Mouse (Mus musculus) 3T3-L1 (cell line): Measurements from ENCODE around the gene Ggcx.

Experiments
- DNase-seq: peaks from one replicate; pipeline ENCODE4 v3.0.0-alpha.2; 2015; ENCODE audit warnings: low read depth, low spot score

Ggcx gene

DNA sequence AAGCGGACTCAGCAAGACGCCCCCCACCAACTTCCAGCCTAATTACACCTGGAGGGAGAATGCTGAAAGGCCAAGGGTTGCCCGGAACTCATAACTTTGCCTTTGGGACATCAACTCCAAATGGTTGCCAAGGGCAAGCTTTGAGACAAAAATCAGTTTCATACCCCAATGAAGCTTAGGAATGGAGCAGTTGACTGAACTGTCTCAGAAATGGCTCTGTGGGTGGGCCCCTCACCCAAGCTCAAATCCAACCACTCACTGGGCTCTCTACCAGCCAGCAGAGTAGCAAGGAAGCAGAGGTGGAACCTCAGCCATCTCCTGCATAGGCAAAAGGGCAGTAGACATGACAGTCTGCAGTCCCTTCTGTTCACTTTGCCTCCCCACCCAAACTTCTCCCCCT lies 26.3 kb upstream of the Ggcx start:
- DNase-seq: no peak

GRCm38 (mm10) chr6:72388266-72388665 lies 25.8 kb upstream of the Ggcx start:
- DNase-seq: no peak

GRCm38 (mm10) chr6:72388791-72389329 lies 25.2 kb upstream of the Ggcx start:
- no peak for DNase-seq

- DNase-seq: no peak
Observed at GRCm38 (mm10) chr6:72389471-72389940, 24.6 kb upstream of the Ggcx start.

DNA sequence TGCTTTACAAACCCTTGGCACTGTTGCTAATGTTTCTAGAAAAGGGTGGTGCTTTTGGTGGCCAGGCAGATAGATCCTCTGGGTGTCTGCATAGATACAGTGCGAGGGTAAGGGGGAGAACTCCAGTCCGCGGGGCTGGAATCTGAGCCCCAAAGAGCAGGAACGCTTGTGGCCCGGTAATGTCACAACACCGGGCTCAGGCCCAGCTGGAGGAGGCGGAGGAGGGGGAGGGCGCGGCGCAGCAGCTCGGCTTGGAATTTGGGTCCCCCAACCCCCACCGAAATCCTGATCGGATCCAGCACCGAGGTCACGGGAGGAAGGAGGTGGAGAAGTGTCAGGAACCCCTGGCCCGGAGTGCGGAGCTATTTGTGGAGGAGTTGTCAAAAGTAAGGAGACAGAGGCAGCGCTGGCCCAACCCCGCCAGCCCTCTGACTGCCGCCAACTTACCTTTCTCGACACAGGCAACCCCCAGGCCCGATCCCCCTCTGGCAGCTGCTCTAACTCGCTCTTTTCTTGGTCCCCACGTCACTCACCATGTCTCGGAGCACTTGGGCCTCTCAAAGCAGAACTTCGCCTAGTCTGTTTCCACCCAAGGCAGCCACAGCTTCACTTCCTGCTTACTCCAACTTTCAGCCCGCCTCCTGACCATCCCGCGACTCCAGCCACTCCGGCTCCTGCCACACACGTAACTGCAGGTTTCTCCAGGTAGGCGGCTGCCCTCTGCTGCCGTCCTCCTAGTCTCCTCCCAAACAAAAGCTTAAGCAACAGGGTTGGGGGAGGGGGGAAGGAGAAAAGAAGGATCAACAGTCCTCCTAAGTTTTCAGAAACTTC lies 24.0 kb upstream of the Ggcx start, which contains the start of gene Vamp8:
Gene Vamp8 (minus strand): TSS at position 763 of the 831 bp plus-strand sequence.
- peak; percentile 76 for DNase-seq

DNA sequence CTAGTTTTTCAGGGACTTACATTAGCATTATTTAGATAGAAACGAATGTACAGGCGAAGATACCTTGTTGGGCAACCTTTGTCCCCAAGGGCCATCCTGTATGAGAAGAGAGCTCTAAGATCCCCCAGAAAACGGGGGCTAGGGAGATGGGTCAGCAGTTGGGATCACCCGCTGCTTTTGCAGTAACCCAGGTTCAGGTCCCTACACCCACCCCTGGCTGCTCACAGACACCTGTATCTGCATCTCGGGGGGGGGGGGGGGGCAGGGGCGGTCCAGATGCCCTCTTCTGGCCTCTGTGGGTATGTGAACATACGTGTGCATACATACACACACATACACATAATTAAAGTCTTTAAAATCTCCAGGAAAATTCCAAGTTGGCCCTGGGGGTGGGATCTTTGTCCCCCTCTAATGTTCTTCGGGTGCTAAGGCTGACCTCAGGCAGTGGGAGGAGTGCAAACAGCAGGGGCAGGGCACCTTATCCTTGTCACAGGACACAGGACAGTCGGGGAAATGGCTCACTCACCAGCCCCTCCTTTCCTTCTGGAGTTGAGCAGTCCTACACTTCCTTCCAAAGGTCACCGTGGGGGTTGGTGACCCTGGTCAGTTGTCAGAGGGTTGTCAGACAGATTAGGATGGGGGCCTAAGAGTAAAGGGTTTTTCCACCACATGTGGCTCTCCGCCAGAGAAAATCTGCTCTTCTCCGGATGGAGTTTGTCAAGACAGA lies 23.1 kb upstream of the Ggcx start:
- no peak for DNase-seq

- DNase-seq: no peak
Observed at GRCm38 (mm10) chr6:72392341-72392740, 21.8 kb upstream of the Ggcx start.

DNA sequence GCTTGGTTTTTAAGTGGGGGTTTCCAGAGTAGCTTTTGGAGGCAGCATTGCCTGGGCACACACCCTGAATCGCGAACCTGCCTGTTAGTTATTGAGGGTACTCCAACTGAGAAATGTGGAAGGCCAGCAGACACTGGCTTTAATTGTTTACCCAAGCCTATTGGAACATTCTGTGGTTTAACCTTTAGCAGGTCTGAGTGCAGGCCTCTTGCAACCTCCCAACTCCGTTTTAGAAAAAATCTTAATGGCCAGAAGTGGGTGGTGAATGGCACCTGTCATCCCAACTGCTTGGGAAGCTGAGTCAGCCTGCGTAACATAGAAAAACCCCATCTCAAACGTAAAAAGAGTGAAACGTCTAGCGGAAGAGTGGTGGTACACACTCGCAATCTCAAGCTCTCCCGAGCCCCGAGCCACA lies 17.3 kb upstream of the Ggcx start:
- DNase-seq: peak; percentile 20

DNA sequence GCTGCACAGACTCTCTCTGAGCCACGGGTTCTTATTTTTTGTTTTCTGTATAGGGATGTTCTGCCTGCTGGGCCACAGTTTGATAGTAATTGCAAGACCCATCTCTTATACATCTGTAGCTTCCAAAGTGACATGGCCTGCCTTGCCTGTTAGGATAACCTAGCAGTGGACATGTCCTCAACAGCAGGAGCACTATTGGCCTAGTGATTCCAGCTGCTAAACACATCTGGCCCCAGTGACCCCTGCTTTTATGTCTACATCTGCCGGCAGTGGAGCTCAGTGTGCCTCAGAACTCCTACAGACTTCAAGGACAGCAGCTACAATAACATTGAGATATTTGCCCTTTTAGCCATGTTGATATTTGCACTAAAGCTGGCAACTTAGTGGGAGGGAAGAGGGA lies 14.1 kb upstream of the Ggcx start:
- DNase-seq: no peak

DNA sequence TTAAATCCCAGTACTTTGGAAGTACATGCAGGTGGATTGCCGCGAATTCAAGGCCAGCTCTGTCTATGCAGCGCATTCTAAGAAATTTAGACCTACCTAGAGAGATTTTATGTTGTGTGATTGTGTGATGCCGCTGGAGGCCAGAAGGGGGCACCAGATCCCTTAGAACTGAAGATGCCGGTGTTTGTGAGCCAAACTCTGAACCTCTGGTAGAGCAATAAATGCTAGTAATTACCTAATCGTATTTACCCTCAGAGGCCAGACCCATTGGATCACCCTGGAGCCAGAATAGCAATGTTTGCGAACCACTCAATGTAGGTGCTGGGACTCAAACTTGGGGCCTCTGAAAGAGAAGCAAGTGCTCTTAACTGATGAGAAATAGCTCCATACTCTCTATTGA lies 12.2 kb upstream of the Ggcx start:
- peak; percentile 89 for DNase-seq

DNA sequence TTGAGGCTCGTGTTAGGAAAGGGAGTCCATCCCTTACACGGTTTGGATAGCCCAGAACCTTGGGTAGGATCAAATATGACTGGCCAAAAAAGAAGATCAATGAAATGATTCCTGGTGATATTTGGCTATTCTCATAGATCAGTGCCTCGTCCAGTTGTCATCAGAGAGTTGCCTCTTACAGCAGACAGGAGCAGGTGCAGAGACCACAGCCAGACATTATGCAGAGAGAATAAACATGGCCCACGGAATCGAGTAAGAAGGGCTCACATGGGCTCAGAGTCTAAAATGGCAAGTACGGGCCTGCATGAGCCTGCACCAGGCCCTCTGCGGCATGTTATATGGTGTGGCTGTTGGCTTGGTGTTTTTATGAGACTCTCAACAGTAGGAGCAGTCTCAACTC lies 8.8 kb upstream of the Ggcx start:
- DNase-seq: no peak

- peak; percentile 99 for DNase-seq
Observed at GRCm38 (mm10) chr6:72407119-72407518, 7.0 kb upstream of the Ggcx start.

DNA sequence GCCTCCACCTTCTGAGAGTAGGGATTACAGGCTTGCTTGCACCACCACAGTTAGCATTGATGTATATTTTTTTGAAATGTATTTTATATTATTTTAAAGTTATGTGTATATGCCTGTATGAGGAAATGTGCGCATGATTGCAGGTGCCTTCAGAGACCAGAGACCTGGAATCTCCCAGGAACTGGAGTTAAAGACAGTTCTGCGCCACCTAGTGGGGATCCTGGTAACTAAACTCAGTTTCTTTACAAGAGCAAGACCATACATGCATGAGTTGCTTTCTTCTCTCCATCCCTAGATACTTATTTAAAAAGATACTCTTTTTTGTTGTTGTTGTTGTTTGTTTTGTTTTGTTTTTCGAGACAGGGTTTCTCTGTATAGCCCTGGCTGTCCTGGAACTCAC lies 4.5 kb upstream of the Ggcx start:
- DNase-seq: peak; percentile 92

GRCm38 (mm10) chr6:72410003-72410402 lies 4.1 kb upstream of the Ggcx start:
- DNase-seq: no peak

GRCm38 (mm10) chr6:72410518-72410917 lies 3.6 kb upstream of the Ggcx start:
- no peak for DNase-seq

GRCm38 (mm10) chr6:72415181-72415580 lies 1.1 kb downstream of the Ggcx start:
- DNase-seq: no peak

- DNase-seq: no peak
Observed at GRCm38 (mm10) chr6:72415964-72416772, 2.1 kb downstream of the Ggcx start.

- no peak for DNase-seq
Observed at GRCm38 (mm10) chr6:72418279-72418678, 4.2 kb downstream of the Ggcx start.

DNA sequence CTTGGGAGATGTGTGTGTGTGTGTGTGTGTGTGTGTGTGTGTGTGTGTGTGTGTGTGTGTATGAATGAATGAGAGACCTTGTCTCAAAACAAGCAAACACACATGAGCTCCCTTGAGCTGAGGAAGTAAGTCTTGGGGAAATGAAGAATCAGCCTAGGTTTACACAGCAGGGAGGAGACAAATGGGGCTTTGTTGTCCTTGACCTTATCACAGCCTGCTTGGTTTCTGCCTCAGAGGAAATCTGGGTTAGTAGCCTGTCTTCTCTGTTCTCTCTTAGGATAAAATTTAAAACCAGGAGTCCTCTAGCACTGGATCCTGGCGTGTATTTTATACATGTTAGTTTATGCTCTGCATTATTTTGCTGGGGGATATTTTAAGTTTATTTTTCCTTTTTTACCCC lies 5.7 kb downstream of the Ggcx start:
- DNase-seq: no peak

DNA sequence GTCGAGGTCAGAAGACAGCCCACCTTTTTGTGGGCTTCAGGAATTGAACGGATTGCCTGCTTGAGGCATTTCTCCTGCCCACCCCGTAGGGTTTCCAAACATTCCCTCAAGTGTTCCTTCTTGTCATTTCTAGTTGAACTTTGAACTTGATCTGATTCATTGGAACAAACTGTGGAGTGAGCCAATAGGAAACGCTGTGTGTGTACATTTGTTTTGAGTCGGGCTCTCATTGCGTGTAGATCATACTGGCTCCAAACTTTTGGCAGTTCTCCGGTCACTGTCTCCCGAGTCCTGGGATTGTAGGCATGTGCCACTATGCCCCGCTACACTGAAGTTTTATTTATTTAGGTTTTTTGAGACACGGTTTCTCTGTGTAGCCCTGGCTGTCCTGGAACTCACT lies 6.8 kb downstream of the Ggcx start:
- DNase-seq: no peak

DNA sequence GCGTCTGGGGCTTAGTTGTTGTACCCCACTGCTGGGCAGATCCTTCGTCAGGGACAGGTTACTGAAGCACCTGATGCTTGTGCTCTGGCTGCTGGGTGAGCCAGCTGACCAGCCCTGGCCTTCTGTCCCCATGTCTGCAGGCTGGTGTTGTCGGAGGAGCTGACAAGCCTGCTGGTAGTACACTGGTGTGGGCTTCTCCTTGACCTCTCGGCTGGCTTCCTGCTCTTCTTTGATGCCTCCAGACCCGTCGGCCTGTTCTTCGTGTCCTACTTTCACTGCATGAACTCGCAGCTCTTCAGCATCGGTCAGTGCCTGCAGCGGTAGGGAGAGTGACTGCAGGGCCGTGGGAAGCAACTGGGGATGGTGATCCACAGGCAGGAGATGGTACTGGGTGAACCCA lies 11.5 kb downstream of the Ggcx start:
- no peak for DNase-seq

GRCm38 (mm10) chr6:72428036-72428435 lies 13.9 kb downstream of the Ggcx start:
- DNase-seq: peak; percentile 92
